Mouse (Mus musculus): ENCODE measurements at regions not wholly inside any gene's neighbourhood (a gene's known extent, or its start where the extent isn't known, plus 50 kb on each side); places are given as distances from the start of the nearest gene placed in this dataset.

GRCm38 (mm10) chr1:3012530-3012929 is 1795.2 kb upstream of the Gm37988 start:
- ATAC-seq (replicated peaks; ENCODE audit: low FRiP score, low TSS enrichment, low read depth) (no peak), DNase-seq (ENCODE audit: low spot score) (no peak)
- Histone ChIP-seq H3K27ac (ENCODE audit: low read depth) (no peak overlapping the region), H3K9ac (ENCODE audit: low read length) (no peak overlapping the region), H3K36me3 (ENCODE audit: control insufficient read depth, insufficient read depth, low read length) (no peaks in the 10 kb centered on the region), H3K4me1 (replicated peaks; ENCODE audit: control insufficient read depth, insufficient read depth, low read length) (no peaks in the 10 kb centered on the region), H3K4me2 (ENCODE audit: low read length) (no peak overlapping the region), H3K4me3 (ENCODE audit: low read depth, low read length) (no peak overlapping the region), H3K27me3 (replicated peaks; ENCODE audit: control insufficient read depth, insufficient read depth, low read length) (no peaks in the 10 kb centered on the region), H3K9me3 (ENCODE audit: control insufficient read depth, low read length) (no peaks in the 10 kb centered on the region)
- WGBS = 63% methylated on average over 1 of the region's 1 CpGs

- H3K27ac ChIP-seq (ENCODE audit: low read depth) = no peak overlapping the region
- no peak overlapping the region for H3K4me2 ChIP-seq (ENCODE audit: low read length)
- ATAC-seq (replicated peaks; ENCODE audit: low FRiP score, low TSS enrichment, low read depth) = no peak
- no peaks in the 10 kb centered on the region for H3K36me3 ChIP-seq (ENCODE audit: control insufficient read depth, insufficient read depth, low read length)
- H3K4me3 ChIP-seq (ENCODE audit: low read depth, low read length) = no peak overlapping the region
- H3K9me3 ChIP-seq (ENCODE audit: control insufficient read depth, low read length) = no peaks in the 10 kb centered on the region
- DNase-seq (ENCODE audit: low spot score) = no peak
- no peaks in the 10 kb centered on the region for H3K27me3 ChIP-seq (replicated peaks; ENCODE audit: control insufficient read depth, insufficient read depth, low read length)
- no peaks in the 10 kb centered on the region for H3K4me1 ChIP-seq (replicated peaks; ENCODE audit: control insufficient read depth, insufficient read depth, low read length)
- no peak overlapping the region for H3K9ac ChIP-seq (ENCODE audit: low read length)
Measured at GRCm38 (mm10) chr1:3062759-3063158, 1744.9 kb upstream of the Gm37988 start.

GRCm38 (mm10) chr1:3094375-3094774 is 1713.3 kb upstream of the Gm37988 start:
- no peak for DNase-seq (ENCODE audit: low spot score)
- H3K4me2 ChIP-seq (ENCODE audit: low read length) = no peak overlapping the region
- no peaks in the 10 kb centered on the region for H3K4me1 ChIP-seq (replicated peaks; ENCODE audit: control insufficient read depth, insufficient read depth, low read length)
- H3K27ac ChIP-seq (ENCODE audit: low read depth) = no peak overlapping the region
- no peaks in the 10 kb centered on the region for H3K27me3 ChIP-seq (replicated peaks; ENCODE audit: control insufficient read depth, insufficient read depth, low read length)
- no peak for ATAC-seq (replicated peaks; ENCODE audit: low FRiP score, low TSS enrichment, low read depth)
- no peak overlapping the region for H3K9ac ChIP-seq (ENCODE audit: low read length)
- no peak overlapping the region for H3K4me3 ChIP-seq (ENCODE audit: low read depth, low read length)
- no peaks in the 10 kb centered on the region for H3K9me3 ChIP-seq (ENCODE audit: control insufficient read depth, low read length)
- no peaks in the 10 kb centered on the region for H3K36me3 ChIP-seq (ENCODE audit: control insufficient read depth, insufficient read depth, low read length)

- DNase-seq (ENCODE audit: low spot score) (no peak), ATAC-seq (replicated peaks; ENCODE audit: low FRiP score, low TSS enrichment, low read depth) (no peak)
- Histone ChIP-seq H3K9me3 (ENCODE audit: control insufficient read depth, low read length) (no peaks in the 10 kb centered on the region), H3K4me1 (replicated peaks; ENCODE audit: control insufficient read depth, insufficient read depth, low read length) (no peaks in the 10 kb centered on the region), H3K9ac (ENCODE audit: low read length) (no peak overlapping the region), H3K36me3 (ENCODE audit: control insufficient read depth, insufficient read depth, low read length) (no peaks in the 10 kb centered on the region), H3K4me3 (ENCODE audit: low read depth, low read length) (no peak overlapping the region), H3K4me2 (ENCODE audit: low read length) (no peak overlapping the region), H3K27me3 (replicated peaks; ENCODE audit: control insufficient read depth, insufficient read depth, low read length) (no peaks in the 10 kb centered on the region), H3K27ac (ENCODE audit: low read depth) (no peak overlapping the region)
- WGBS = 52% methylated on average over 1 of the region's 1 CpGs
Measured at GRCm38 (mm10) chr1:3094910-3095309, 1712.8 kb upstream of the Gm37988 start.

GRCm38 (mm10) chr1:3113564-3113963 is 1694.1 kb upstream of the Gm37988 start:
- Histone ChIP-seq H3K4me3 (ENCODE audit: low read depth, low read length) (no peak overlapping the region), H3K27me3 (replicated peaks; ENCODE audit: control insufficient read depth, insufficient read depth, low read length) (no peaks in the 10 kb centered on the region), H3K27ac (ENCODE audit: low read depth) (no peak overlapping the region), H3K9ac (ENCODE audit: low read length) (no peak overlapping the region), H3K36me3 (ENCODE audit: control insufficient read depth, insufficient read depth, low read length) (no peaks in the 10 kb centered on the region), H3K4me1 (replicated peaks; ENCODE audit: control insufficient read depth, insufficient read depth, low read length) (no peaks in the 10 kb centered on the region), H3K9me3 (ENCODE audit: control insufficient read depth, low read length) (no peaks in the 10 kb centered on the region), H3K4me2 (ENCODE audit: low read length) (no peak overlapping the region)
- no peak for ATAC-seq (replicated peaks; ENCODE audit: low FRiP score, low TSS enrichment, low read depth)
- 85% methylated on average over 4 of the region's 4 CpGs for WGBS
- DNase-seq (ENCODE audit: low spot score) = no peak

GRCm38 (mm10) chr1:3119498-3120391 is 1687.9 kb upstream of the Gm37988 start:
- WGBS = 36% methylated on average over 2 of the region's 2 CpGs
- no peak overlapping the region for H3K9ac ChIP-seq (ENCODE audit: low read length)
- no peaks in the 10 kb centered on the region for H3K36me3 ChIP-seq (ENCODE audit: control insufficient read depth, insufficient read depth, low read length)
- H3K9me3 ChIP-seq (ENCODE audit: control insufficient read depth, low read length) = no peaks in the 10 kb centered on the region
- ATAC-seq (replicated peaks; ENCODE audit: low FRiP score, low TSS enrichment, low read depth) (no peak), DNase-seq (ENCODE audit: low spot score) (no peak)
- H3K4me3 ChIP-seq (ENCODE audit: low read depth, low read length) = no peak overlapping the region
- H3K4me2 ChIP-seq (ENCODE audit: low read length) = no peak overlapping the region
- no peaks in the 10 kb centered on the region for H3K4me1 ChIP-seq (replicated peaks; ENCODE audit: control insufficient read depth, insufficient read depth, low read length)
- H3K27ac ChIP-seq (ENCODE audit: low read depth) = no peak overlapping the region
- H3K27me3 ChIP-seq (replicated peaks; ENCODE audit: control insufficient read depth, insufficient read depth, low read length) = no peaks in the 10 kb centered on the region

GRCm38 (mm10) chr1:3120392-3120690 is 1687.4 kb upstream of the Gm37988 start:
- Histone ChIP-seq H3K4me3 (ENCODE audit: low read depth, low read length) (no peak overlapping the region), H3K27me3 (replicated peaks; ENCODE audit: control insufficient read depth, insufficient read depth, low read length) (no peaks in the 10 kb centered on the region), H3K4me2 (ENCODE audit: low read length) (no peak overlapping the region), H3K4me1 (replicated peaks; ENCODE audit: control insufficient read depth, insufficient read depth, low read length) (no peaks in the 10 kb centered on the region), H3K27ac (ENCODE audit: low read depth) (no peak overlapping the region), H3K9me3 (ENCODE audit: control insufficient read depth, low read length) (no peaks in the 10 kb centered on the region), H3K36me3 (ENCODE audit: control insufficient read depth, insufficient read depth, low read length) (no peaks in the 10 kb centered on the region), H3K9ac (ENCODE audit: low read length) (no peak overlapping the region)
- no peak for ATAC-seq (replicated peaks; ENCODE audit: low FRiP score, low TSS enrichment, low read depth)
- no peak for DNase-seq (ENCODE audit: low spot score)
- 72% methylated on average over 3 of the region's 3 CpGs for WGBS

GRCm38 (mm10) chr1:3121288-3121687 is 1686.4 kb upstream of the Gm37988 start:
- H3K9me3 ChIP-seq (ENCODE audit: control insufficient read depth, low read length) = no peaks in the 10 kb centered on the region
- DNase-seq (ENCODE audit: low spot score) (peak; percentile 55), ATAC-seq (replicated peaks; ENCODE audit: low FRiP score, low TSS enrichment, low read depth) (no peak)
- no peak overlapping the region for H3K9ac ChIP-seq (ENCODE audit: low read length)
- H3K36me3 ChIP-seq (ENCODE audit: control insufficient read depth, insufficient read depth, low read length) = no peaks in the 10 kb centered on the region
- H3K27me3 ChIP-seq (replicated peaks; ENCODE audit: control insufficient read depth, insufficient read depth, low read length) = no peaks in the 10 kb centered on the region
- H3K27ac ChIP-seq (ENCODE audit: low read depth) = no peak overlapping the region
- H3K4me2 ChIP-seq (ENCODE audit: low read length) = no peak overlapping the region
- 38% methylated on average over 2 of the region's 2 CpGs for WGBS
- no peaks in the 10 kb centered on the region for H3K4me1 ChIP-seq (replicated peaks; ENCODE audit: control insufficient read depth, insufficient read depth, low read length)
- no peak overlapping the region for H3K4me3 ChIP-seq (ENCODE audit: low read depth, low read length)

GRCm38 (mm10) chr1:3121745-3122144 is 1685.9 kb upstream of the Gm37988 start:
- Histone ChIP-seq H3K4me2 (ENCODE audit: low read length) (no peak overlapping the region), H3K9ac (ENCODE audit: low read length) (no peak overlapping the region), H3K9me3 (ENCODE audit: control insufficient read depth, low read length) (no peaks in the 10 kb centered on the region), H3K27me3 (replicated peaks; ENCODE audit: control insufficient read depth, insufficient read depth, low read length) (no peaks in the 10 kb centered on the region), H3K36me3 (ENCODE audit: control insufficient read depth, insufficient read depth, low read length) (no peaks in the 10 kb centered on the region), H3K4me3 (ENCODE audit: low read depth, low read length) (no peak overlapping the region), H3K27ac (ENCODE audit: low read depth) (no peak overlapping the region), H3K4me1 (replicated peaks; ENCODE audit: control insufficient read depth, insufficient read depth, low read length) (no peaks in the 10 kb centered on the region)
- DNase-seq (ENCODE audit: low spot score) = no peak
- no peak for ATAC-seq (replicated peaks; ENCODE audit: low FRiP score, low TSS enrichment, low read depth)
- WGBS = 89% methylated on average over 10 of the region's 10 CpGs

Measured in intestine, embryonic 14.5 days (tissue).